Mouse (Mus musculus) liver, embryonic 14.5 days (tissue): ENCODE results near the gene Rbbp4. TPM values are rescaled to one million over a fixed set of nuclear protein-coding genes. Genes with fewer than 3 reads are reported as not detected.
A peak's percentile ranks its signal among the peaks of the same experiment; 100 is the strongest.

Experiments used
- ATAC-seq: fragments of 200-750 bp; cut with Nextera tagmentation; 2 replicates; pipeline ENCODE4 v1.8.0; 2017; ENCODE audit warnings: moderate number of reproducible peaks, mild to moderate bottlenecking, moderate library complexity; ENCODE audit not compliant: insufficient read depth
- DNase-seq, 3 experiments: peaks; one replicate each; pipeline ENCODE4 v3.0.0-alpha.2; 2012 to 2013; ENCODE audit warnings: low read depth in 3 of 3, low spot score in 3 of 3
- H3K27ac ChIP-seq: fragments of 300-500 bp; sonication (generic); 2 replicates; pipeline ENCODE4 v1.5.1; 2014; ENCODE audit warnings: moderate library complexity, mild to moderate bottlenecking, control low read depth, inconsistent platforms
- H3K27me3 ChIP-seq: fragments of 300-500 bp; sonication (generic); 2 replicates; pipeline ENCODE4 v1.6.1; 2014; ENCODE audit warnings: mild to moderate bottlenecking, low read length, moderate library complexity; ENCODE audit not compliant: control insufficient read depth, insufficient read depth
- H3K36me3 ChIP-seq: fragments of 300-500 bp; sonication (generic); replicated peaks from 2 replicates; pipeline ENCODE4 v1.6.1; 2014; ENCODE audit warnings: low read depth; ENCODE audit not compliant: control insufficient read depth, insufficient read depth
- H3K4me1 ChIP-seq, 2 experiments: fragments of 200-500 bp in 1 of 2; fragments of 300-500 bp in 1 of 2; sonication (generic) in 1 of 2; replicated peaks; 2 replicates each; pipeline ENCODE4 v1.6.1; 2012 to 2014; ENCODE audit warnings: antibody characterized with exemption in 1 of 2, inconsistent platforms in 1 of 2, low read length in 1 of 2; ENCODE audit not compliant: control insufficient read depth in 2 of 2, insufficient read depth in 2 of 2
- H3K4me2 ChIP-seq: fragments of 300-500 bp; sonication (generic); 2 replicates; pipeline ENCODE4 v1.6.1; 2014; ENCODE audit warnings: low read depth, mild to moderate bottlenecking, control low read depth, moderate library complexity
- H3K4me3 ChIP-seq, 2 experiments: fragments of 200-500 bp in 1 of 2; fragments of 300-500 bp in 1 of 2; sonication (generic) in 1 of 2; 2 replicates each; pipeline ENCODE4 v1.5.1; 2012 to 2014; ENCODE audit warnings: low read depth in 2 of 2, low read length in 2 of 2, mild to moderate bottlenecking in 2 of 2, control low read depth in 1 of 2, inconsistent platforms in 1 of 2, moderate library complexity in 1 of 2; ENCODE audit not compliant: insufficient read depth in 1 of 2
- H3K9ac ChIP-seq: fragments of 300-500 bp; sonication (generic); replicated peaks from 2 replicates; pipeline ENCODE4 v1.6.1; 2014; ENCODE audit warnings: mild to moderate bottlenecking, control low read depth, moderate library complexity
- H3K9me3 ChIP-seq: fragments of 300-500 bp; sonication (generic); 2 replicates; pipeline ENCODE4 v1.6.1; 2016; ENCODE audit warnings: low read length, mixed read lengths; ENCODE audit not compliant: control insufficient read depth
- CTCF ChIP-seq: IDR thresholded peaks from 2 replicates; pipeline ENCODE4 v1.5.1; 2016; ENCODE audit warnings: antibody characterized with exemption, low read depth, control low read depth
- EP300 ChIP-seq: IDR thresholded peaks from 2 replicates; pipeline ENCODE4 v1.6.1; 2016; ENCODE audit warnings: antibody characterized with exemption, low read depth
- WGBS: fragments of 180-500 bp; shearing (Covaris S2); extraction: QIAGEN DNeasy Blood & Tissue Kit; methylation state at CpG from one replicate; pipeline ENCODE4 v1.1.7; 2014; ENCODE audit not compliant: insufficient replicate concordance; 5-methylcytosine and 5-hydroxymethylcytosine counted together
- polyA plus RNA-seq, 2 experiments: library from polyadenylated mRNA; depleted of rRNA in 1 of 2; stranded (reverse) in 1 of 2; unstranded in 1 of 2; fragments of >200 nt; fragmentation: Nextera tagmentation in 1 of 2; extraction: Ambion mirVana in 1 of 2; gene quantifications; 2 replicates each; pipeline versions ENCODE4 v1.2.1 to v1.2.3; 2012 to 2014

Rbbp4 gene
- polyA plus RNA-seq, 2 experiments, result 60.8 to 241 TPM

- peaks cover 0 to 9% of the 10 kb centered on the region in 2 experiments for H3K4me1 ChIP-seq
- H3K36me3 ChIP-seq, result peaks cover 22% of the 10 kb centered on the region
- no peaks in the 10 kb centered on the region for H3K9me3 ChIP-seq
- H3K27ac ChIP-seq, result no peak overlapping the region
- DNase-seq (no peak), ATAC-seq (no peak)
- H3K4me2 ChIP-seq, result no peak overlapping the region
- 83% methylated on average over 5 of the region's 5 CpGs for WGBS
- no peak overlapping the region for H3K9ac ChIP-seq
- no peak overlapping the region for H3K4me3 ChIP-seq
- TF ChIP-seq CTCF (no peak), EP300 (no peak)
- H3K27me3 ChIP-seq, result no peaks in the 10 kb centered on the region
Measured at GRCm38 (mm10) chr4:129303401-129303800, 31.8 kb downstream of the Rbbp4 start.

GRCm38 (mm10) chr4:129299121-129299520, 36.0 kb downstream of the Rbbp4 start:
- H3K27me3 ChIP-seq, result no peaks in the 10 kb centered on the region
- H3K4me2 ChIP-seq, result no peak overlapping the region
- no peak overlapping the region for H3K27ac ChIP-seq
- H3K4me3 ChIP-seq, result no peak overlapping the region
- H3K36me3 ChIP-seq, result no peaks in the 10 kb centered on the region
- H3K4me1 ChIP-seq, result peaks cover 3 to 10% of the 10 kb centered on the region in 2 experiments
- TF ChIP-seq CTCF (no peak), EP300 (no peak)
- DNase-seq (no peak), ATAC-seq (no peak)
- no peak overlapping the region for H3K9ac ChIP-seq
- WGBS, result 68% methylated on average over 10 of the region's 10 CpGs
- H3K9me3 ChIP-seq, result no peaks in the 10 kb centered on the region

GRCm38 (mm10) chr4:129297724-129298123, 37.4 kb downstream of the Rbbp4 start:
- H3K27ac ChIP-seq, result no peak overlapping the region
- no peaks in the 10 kb centered on the region for H3K36me3 ChIP-seq
- H3K4me1 ChIP-seq, result peaks cover 3 to 9% of the 10 kb centered on the region in 2 experiments
- H3K4me2 ChIP-seq, result no peak overlapping the region
- DNase-seq, result no peak
- no peaks in the 10 kb centered on the region for H3K9me3 ChIP-seq
- no peak for ATAC-seq
- no peak overlapping the region for H3K9ac ChIP-seq
- no peaks in the 10 kb centered on the region for H3K27me3 ChIP-seq
- 88% methylated on average over 4 of the region's 4 CpGs for WGBS
- no peak overlapping the region for H3K4me3 ChIP-seq
- TF ChIP-seq EP300 (no peak), CTCF (no peak)

GRCm38 (mm10) chr4:129296066-129296465, 39.1 kb downstream of the Rbbp4 start:
- H3K4me2 ChIP-seq, result no peak overlapping the region
- H3K27me3 ChIP-seq, result no peaks in the 10 kb centered on the region
- peaks cover 3 to 9% of the 10 kb centered on the region in 2 experiments for H3K4me1 ChIP-seq
- 61% methylated on average over 7 of the region's 7 CpGs for WGBS
- no peak overlapping the region for H3K4me3 ChIP-seq
- DNase-seq (no peak), ATAC-seq (no peak)
- H3K9ac ChIP-seq, result no peak overlapping the region
- no peaks in the 10 kb centered on the region for H3K9me3 ChIP-seq
- H3K36me3 ChIP-seq, result no peaks in the 10 kb centered on the region
- H3K27ac ChIP-seq, result no peak overlapping the region
- TF ChIP-seq EP300 (no peak), CTCF (no peak)

GRCm38 (mm10) chr4:129295188-129295587, 40.0 kb downstream of the Rbbp4 start:
- no peaks in the 10 kb centered on the region for H3K36me3 ChIP-seq
- 7% methylated on average over 2 of the region's 2 CpGs for WGBS
- no peaks in the 10 kb centered on the region for H3K9me3 ChIP-seq
- TF ChIP-seq EP300 (peak; percentile 87), CTCF (no peak)
- no peak overlapping the region for H3K4me2 ChIP-seq
- no peak overlapping the region for H3K27ac ChIP-seq
- peak in 1 of 3 experiments; percentile 26 for DNase-seq
- no peak overlapping the region for H3K4me3 ChIP-seq
- no peak overlapping the region for H3K9ac ChIP-seq
- H3K4me1 ChIP-seq, result peaks cover 3 to 9% of the 10 kb centered on the region in 2 experiments
- ATAC-seq, result peak; percentile 74
- H3K27me3 ChIP-seq, result no peaks in the 10 kb centered on the region
